In genomic region chr17:28846974-28847617, GRCm38 (mm10) we compare ENCODE assay signal across 17 mouse cellular contexts. TPM values are rescaled to one million over a fixed set of nuclear protein-coding genes. Genes with fewer than 3 reads are reported as not detected.
A peak's percentile ranks its signal among the peaks of the same experiment; 100 is the strongest.
DNase-seq lines count a peak whose midpoint lies in the region; ATAC-seq and TF ChIP-seq lines count a peak whose summit lies in the region.
"Had no signal": no experiment of that assay in that cellular context is flagged by ENCODE, and none has a peak within 500 bp of the region (broad histone marks: within the 10 kb centered on the region; RNA-seq: fewer than 3 reads in every experiment).

No protein-coding gene starts in this region.

- WGBS in heart, embryonic 12.5 days: 20% methylated on average over 11 of the region's 11 CpGs
- 40% methylated on average over 11 of the region's 11 CpGs for WGBS in intestine, embryonic 15.5 days

- no peak for DNase-seq in heart, postnatal 10 days
- no peak for DNase-seq in spleen, postnatal 4 days (ENCODE audit: low spot score in 2 of 2)
- DNase-seq in adrenal gland, adult 2 months: no peak
- no peak for DNase-seq in B cell, adult 2 months
- DNase-seq: adrenal gland, postnatal 10 days; heart, postnatal 36 days; kidney, adult 11 months; kidney, postnatal 4 days had no signal

- H3K27me3 ChIP-seq in heart, embryonic 12.5 days (replicated peaks): no peaks in the 10 kb centered on the region
- H3K27me3 ChIP-seq in E14TG2a.4 (ENCODE audit: insufficient read depth, low read length): peaks cover 7% of the 10 kb centered on the region; the same call in 1 of the 2 replicates
- H3K27me3 ChIP-seq in intestine, embryonic 15.5 days (replicated peaks): no peaks in the 10 kb centered on the region
- H3K27me3 ChIP-seq: midbrain, embryonic 13.5 days; neural tube, embryonic 13.5 days had no signal

- no peak overlapping the region for H3K27ac ChIP-seq in heart, embryonic 12.5 days (ENCODE audit: poor library complexity, severe bottlenecking)
- peak overlapping the region; percentile 92 for H3K27ac ChIP-seq in intestine, embryonic 15.5 days
- H3K27ac ChIP-seq: left cerebral cortex, adult 2 months; midbrain, embryonic 13.5 days; neural tube, embryonic 13.5 days had no signal

- no peaks in the 10 kb centered on the region for H3K36me3 ChIP-seq in heart, embryonic 12.5 days
- H3K36me3 ChIP-seq in E14TG2a.4 (ENCODE audit: insufficient read depth, low read length): no peaks in the 10 kb centered on the region
- no peaks in the 10 kb centered on the region for H3K36me3 ChIP-seq in intestine, embryonic 15.5 days
- H3K36me3 ChIP-seq: midbrain, embryonic 13.5 days; neural tube, embryonic 13.5 days had no signal

- peak overlapping the region; percentile 29 for H3K4me2 ChIP-seq in heart, embryonic 12.5 days
- H3K4me2 ChIP-seq in intestine, embryonic 15.5 days (replicated peaks): peak overlapping the region; percentile 52
- H3K4me2 ChIP-seq: midbrain, embryonic 13.5 days; neural tube, embryonic 13.5 days had no signal

- H3K9ac ChIP-seq in heart, embryonic 12.5 days: no peak overlapping the region
- peak overlapping the region; percentile 28 for H3K9ac ChIP-seq in intestine, embryonic 15.5 days
- H3K9ac ChIP-seq: midbrain, embryonic 13.5 days; neural tube, embryonic 13.5 days had no signal

- TF ChIP-seq CTCF in E14TG2a.4 (conservative IDR thresholded peaks at IDR 0.05; ENCODE audit: low read length): no peak

- H3K4me1 ChIP-seq in heart, embryonic 12.5 days (replicated peaks): peaks cover 15% of the 10 kb centered on the region
- H3K4me1 ChIP-seq in E14TG2a.4 (replicated peaks; ENCODE audit: low read depth, low read length): peaks cover 16% of the 10 kb centered on the region
- H3K4me1 ChIP-seq in intestine, embryonic 15.5 days (replicated peaks): no peaks in the 10 kb centered on the region
- H3K4me1 ChIP-seq: neural tube, embryonic 13.5 days had no signal

- no peak overlapping the region for H3K4me3 ChIP-seq in heart, embryonic 12.5 days
- 0 out of 2 replicates have a peak overlapping the region, but pooled peaks have one; percentile 10 for H3K4me3 ChIP-seq in E14TG2a.4 (replicated peaks; ENCODE audit: low read length)
- H3K4me3 ChIP-seq in intestine, embryonic 15.5 days (replicated peaks): 0 out of 2 replicates have a peak overlapping the region, but pooled peaks have one; percentile 1
- H3K4me3 ChIP-seq: left cerebral cortex, adult 2 months; midbrain, embryonic 13.5 days; neural tube, embryonic 13.5 days had no signal

- intact Hi-C loops in heart, postnatal 10 days (cut with DNase I): no loop called here

- ATAC-seq in heart, embryonic 12.5 days (ENCODE audit: insufficient number of reproducible peaks, low FRiP score): peak; percentile 57; the same call in 1 of the 2 replicates
- ATAC-seq in intestine, embryonic 15.5 days: peak; percentile 86
- peak; percentile 76 for ATAC-seq in megakaryocyte-erythroid progenitor cell, adult 5-6 weeks (replicated peaks; ENCODE audit: low FRiP score, low TSS enrichment, poor library complexity, severe bottlenecking)
- ATAC-seq: midbrain, embryonic 13.5 days had no signal

- peaks cover 8% of the 10 kb centered on the region for H3K9me3 ChIP-seq in heart, embryonic 12.5 days (replicated peaks)
- no peaks in the 10 kb centered on the region for H3K9me3 ChIP-seq in E14TG2a.4 (ENCODE audit: low read length)
- no peaks in the 10 kb centered on the region for H3K9me3 ChIP-seq in intestine, embryonic 15.5 days
- H3K9me3 ChIP-seq: neural tube, embryonic 13.5 days had no signal

RNA-seq across cellular contexts. Expression of gene Pnpla1, which starts 11.1 kb away (rescaled TPM):
- polyA plus RNA-seq in heart, embryonic 12.5 days (2016; fragmentation: Nextera tagmentation; extraction: Ambion mirVana): 0.05 TPM in 1 of 2 replicates, not detected in the other
- total RNA-seq in heart, postnatal 10 days (2021): not detected
- polyA plus RNA-seq in intestine, embryonic 15.5 days (2015; fragmentation: Nextera tagmentation; extraction: Ambion mirVana): 0.95 and 1.2 TPM in 2 replicates
- total RNA-seq in megakaryocyte-erythroid progenitor cell, adult 5-6 weeks (2014; fragmentation: Nextera tagmentation): not detected in 2 replicates
- total RNA-seq in megakaryocyte-erythroid progenitor cell, adult 5-6 weeks (2017): not detected in 2 replicates
- under 1 TPM in 1 of 2 experiments, not detected in 1; 0.52 TPM for total RNA-seq in adrenal gland, adult 2 months (2021)
- polyA plus RNA-seq in adrenal gland, adult 2 months (2012; rRNA removed): 0.04 and 0.09 TPM in 2 replicates
- total RNA-seq: adrenal gland, postnatal 10 days; gastrocnemius, adult 8-10 months; heart, postnatal 36 days had no signal
- polyA plus RNA-seq: C2C12; midbrain, embryonic 13.5 days; neural tube, embryonic 13.5 days had no signal

RNA-seq across cellular contexts. Expression of gene Brpf3, which starts 46.2 kb away (rescaled TPM):
- 13.2 and 15.4 TPM in 2 replicates for polyA plus RNA-seq in heart, embryonic 12.5 days (2016; fragmentation: Nextera tagmentation; extraction: Ambion mirVana)
- 10 to 100 TPM; 15.2 to 22.3 TPM for total RNA-seq in heart, postnatal 10 days (2021)
- polyA plus RNA-seq in intestine, embryonic 15.5 days (2015; fragmentation: Nextera tagmentation; extraction: Ambion mirVana): 13.1 and 18.1 TPM in 2 replicates
- 61.1 and 68.0 TPM in 2 replicates for total RNA-seq in megakaryocyte-erythroid progenitor cell, adult 5-6 weeks (2014; fragmentation: Nextera tagmentation)
- total RNA-seq in megakaryocyte-erythroid progenitor cell, adult 5-6 weeks (2017): 5.3 and 6.2 TPM in 2 replicates
- 100 to 1,000 TPM in 1 of 2 experiments, 10 to 100 TPM in 1; 65.1 to 134 TPM for total RNA-seq in adrenal gland, adult 2 months (2021)
- 60.3 and 70.1 TPM in 2 replicates for polyA plus RNA-seq in adrenal gland, adult 2 months (2012; rRNA removed)
